Mouse (Mus musculus) heart, embryonic 15.5 days (tissue): Measurements from ENCODE around the gene Acbd3. TPM values are rescaled to one million over a fixed set of nuclear protein-coding genes. Genes with fewer than 3 reads are reported as not detected.

Experiments
- ATAC-seq: fragments of 200-750 bp; cut with Nextera tagmentation; replicated peaks from 2 replicates; pipeline ENCODE4 v1.8.0; 2017; ENCODE audit warnings: low read depth, moderate TSS enrichment; ENCODE audit not compliant: insufficient number of reproducible peaks, insufficient read depth, low FRiP score
- H3K27ac ChIP-seq: fragments of 300-500 bp; sonication (generic); 2 replicates; pipeline ENCODE4 v1.5.1; 2015; ENCODE audit warnings: mild to moderate bottlenecking, inconsistent platforms
- H3K27me3 ChIP-seq: fragments of 300-500 bp; sonication (generic); 2 replicates; pipeline ENCODE4 v1.6.1; 2015; ENCODE audit warnings: inconsistent platforms
- H3K36me3 ChIP-seq: fragments of 300-500 bp; sonication (generic); 2 replicates; pipeline ENCODE4 v1.6.1; 2015; ENCODE audit warnings: mild to moderate bottlenecking, inconsistent platforms
- H3K4me1 ChIP-seq: fragments of 300-500 bp; sonication (generic); replicated peaks from 2 replicates; pipeline ENCODE4 v1.6.1; 2015; ENCODE audit warnings: inconsistent platforms
- H3K4me2 ChIP-seq: fragments of 300-500 bp; sonication (generic); 2 replicates; pipeline ENCODE4 v1.6.1; 2015; ENCODE audit warnings: inconsistent platforms, mild to moderate bottlenecking, moderate library complexity
- H3K4me3 ChIP-seq: fragments of 300-500 bp; sonication (generic); 2 replicates; pipeline ENCODE4 v1.5.1; 2015; ENCODE audit warnings: mild to moderate bottlenecking, inconsistent platforms
- H3K9ac ChIP-seq: fragments of 300-500 bp; sonication (generic); 2 replicates; pipeline ENCODE4 v1.6.1; 2015; ENCODE audit warnings: mild to moderate bottlenecking, inconsistent platforms
- H3K9me3 ChIP-seq: fragments of 300-500 bp; sonication (generic); replicated peaks from 2 replicates; pipeline ENCODE4 v1.6.1; 2016; ENCODE audit warnings: inconsistent platforms
- WGBS: fragments of 180-500 bp; shearing (Covaris S2); methylation state at CpG from one replicate; pipeline ENCODE4 v1.1.7; 2015; ENCODE audit warnings: mixed read lengths; 5-methylcytosine and 5-hydroxymethylcytosine counted together
- polyA plus RNA-seq: library from polyadenylated mRNA; unstranded; fragments of >200 nt; fragmentation: Nextera tagmentation; extraction: Ambion mirVana; gene quantifications from 2 replicates; pipeline ENCODE4 v1.2.1, GENCODE M21; 2015

Gene Acbd3
- polyA plus RNA-seq, 1 experiment from 2014 or later: 16.9 TPM

DNA sequence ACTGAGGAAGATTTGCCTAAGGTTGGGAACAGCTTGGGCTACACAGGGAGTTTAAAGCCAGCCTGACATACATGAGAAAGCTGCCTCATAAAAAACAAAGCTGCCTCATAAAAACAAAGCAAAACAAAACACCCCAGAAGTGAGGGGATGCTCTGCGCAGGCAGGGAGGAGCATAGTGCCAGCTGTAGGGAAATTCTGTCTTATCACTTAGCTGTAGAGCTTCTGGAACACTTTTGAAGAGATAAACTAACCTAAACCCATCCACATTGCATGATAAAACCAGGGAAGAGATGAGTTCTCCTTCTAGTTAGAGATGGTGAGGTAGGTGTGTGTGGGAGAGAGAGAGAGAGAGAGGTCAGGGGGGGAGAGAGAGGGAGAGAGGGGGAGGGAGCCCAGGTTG lies 3.2 kb upstream of the Acbd3 start:
- ATAC-seq: no peak
- WGBS: 44% methylated on average over 1 of the region's 1 CpGs
- H3K4me3 ChIP-seq: no peak overlapping the region
- H3K27ac ChIP-seq: no peak overlapping the region
- H3K4me2 ChIP-seq: no peak overlapping the region
- H3K9me3 ChIP-seq: no peaks in the 10 kb centered on the region
- H3K4me1 ChIP-seq: peaks cover 13% of the 10 kb centered on the region
- no peaks in the 10 kb centered on the region for H3K27me3 ChIP-seq
- H3K36me3 ChIP-seq: no peaks in the 10 kb centered on the region
- no peak overlapping the region for H3K9ac ChIP-seq

DNA sequence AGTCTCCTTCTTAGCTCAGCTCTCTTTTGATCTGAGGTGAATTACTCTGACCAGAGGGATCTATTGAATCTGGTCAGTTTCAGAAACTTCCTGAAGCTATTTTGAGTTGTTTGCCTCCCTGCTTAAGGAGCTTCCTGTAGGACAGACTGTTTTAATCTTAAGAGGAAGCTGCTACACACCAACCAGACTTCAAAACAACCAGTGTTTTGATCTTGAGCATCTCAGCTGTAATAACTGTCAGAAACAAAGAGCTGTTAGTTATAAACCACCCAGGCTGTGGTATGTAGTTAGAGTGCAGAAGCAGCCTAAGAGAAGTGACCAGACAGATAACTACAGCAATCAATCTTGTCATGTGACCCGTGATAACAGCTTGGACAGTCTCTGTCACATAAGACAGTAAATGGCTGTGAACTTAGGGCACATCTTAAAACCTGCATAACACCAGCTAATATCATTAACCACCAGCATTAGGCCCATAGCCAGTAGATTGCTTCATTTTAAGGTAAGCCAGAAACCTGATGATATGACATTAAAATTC lies 2.1 kb upstream of the Acbd3 start:
- no peaks in the 10 kb centered on the region for H3K36me3 ChIP-seq
- 28% methylated on average over 1 of the region's 1 CpGs for WGBS
- ATAC-seq: no peak
- H3K4me3 ChIP-seq: no peak overlapping the region
- no peak overlapping the region for H3K27ac ChIP-seq
- H3K4me2 ChIP-seq: no peak overlapping the region
- H3K9ac ChIP-seq: no peak overlapping the region
- no peaks in the 10 kb centered on the region for H3K27me3 ChIP-seq
- no peaks in the 10 kb centered on the region for H3K9me3 ChIP-seq
- peaks cover 21% of the 10 kb centered on the region for H3K4me1 ChIP-seq

DNA sequence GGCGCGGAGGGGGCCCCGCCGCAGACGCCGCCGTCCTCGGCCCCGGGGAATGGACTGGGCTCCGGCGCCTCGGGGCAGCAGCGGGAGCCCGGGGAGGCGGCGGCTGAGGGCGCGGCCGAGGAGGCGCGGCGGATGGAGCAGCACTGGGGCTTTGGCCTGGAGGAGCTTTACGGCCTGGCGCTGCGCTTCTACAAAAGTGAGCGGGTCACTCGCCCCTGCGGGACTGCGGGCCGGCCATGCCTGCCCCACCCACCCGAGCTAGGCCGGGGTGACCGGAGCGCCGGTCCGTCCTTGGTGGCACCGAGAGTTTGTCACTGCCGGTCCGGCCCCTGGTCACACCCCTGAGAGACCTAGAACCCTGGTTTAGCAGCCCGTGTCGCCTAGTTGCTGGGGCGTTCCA lies 340 bp downstream of the Acbd3 start:
- Histone ChIP-seq H3K36me3 (no peaks in the 10 kb centered on the region), H3K9me3 (no peaks in the 10 kb centered on the region), H3K9ac (peak overlapping the region; percentile 98), H3K27me3 (no peaks in the 10 kb centered on the region), H3K4me1 (peaks cover 26% of the 10 kb centered on the region), H3K4me3 (peak overlapping the region; percentile 97), H3K4me2 (peak overlapping the region; percentile 69), H3K27ac (peak overlapping the region; percentile 93)
- WGBS: under 1% methylated on average over 40 of the region's 42 CpGs
- peak; percentile 58 for ATAC-seq

DNA sequence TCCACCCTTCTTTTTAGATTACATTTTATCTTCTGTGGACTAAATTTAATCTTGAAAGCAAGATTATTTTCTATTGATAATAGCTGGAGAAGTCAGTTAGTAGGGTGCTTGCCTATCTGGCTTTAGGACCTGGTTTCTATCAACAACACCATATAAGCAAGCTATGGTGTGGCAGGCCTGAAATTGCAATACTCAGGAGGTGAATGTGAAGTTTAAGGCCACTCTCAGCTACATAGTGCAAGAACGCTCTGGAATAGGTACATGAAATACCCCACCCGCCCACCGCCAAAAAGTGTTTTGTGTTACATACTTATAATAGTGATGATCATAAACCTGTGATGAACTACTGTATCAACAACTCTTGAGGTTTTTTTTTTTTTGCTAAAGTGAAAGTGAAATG lies 3.4 kb downstream of the Acbd3 start:
- Histone ChIP-seq H3K9ac (no peak overlapping the region), H3K4me3 (no peak overlapping the region), H3K9me3 (no peaks in the 10 kb centered on the region), H3K4me2 (no peak overlapping the region), H3K4me1 (peaks cover 26% of the 10 kb centered on the region), H3K27ac (no peak overlapping the region), H3K36me3 (peaks cover 1% of the 10 kb centered on the region; the same call in 1 of the 2 replicates), H3K27me3 (no peaks in the 10 kb centered on the region)
- WGBS: 80% methylated on average over 3 of the region's 3 CpGs
- no peak for ATAC-seq

DNA sequence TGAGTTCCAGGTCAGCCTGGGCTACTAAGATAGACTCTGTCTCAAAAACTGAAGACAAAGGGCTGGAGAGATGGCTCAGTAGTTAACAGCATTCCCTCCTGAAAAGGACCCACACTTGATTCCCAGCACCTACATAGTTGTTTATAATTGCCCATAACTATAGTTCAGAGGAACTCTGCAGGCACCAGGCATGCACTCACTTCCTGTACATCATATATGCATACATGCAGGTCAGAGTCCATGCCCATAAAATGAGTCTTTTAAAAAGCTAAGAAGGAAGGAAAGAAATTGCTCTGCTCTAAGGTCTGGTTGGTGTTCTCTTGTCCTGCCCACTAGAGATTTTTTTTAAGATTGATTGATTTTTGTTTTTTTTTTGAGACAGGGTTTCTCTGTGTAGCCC lies 22.0 kb downstream of the Acbd3 start:
- H3K36me3 ChIP-seq: peaks cover 71% of the 10 kb centered on the region

DNA sequence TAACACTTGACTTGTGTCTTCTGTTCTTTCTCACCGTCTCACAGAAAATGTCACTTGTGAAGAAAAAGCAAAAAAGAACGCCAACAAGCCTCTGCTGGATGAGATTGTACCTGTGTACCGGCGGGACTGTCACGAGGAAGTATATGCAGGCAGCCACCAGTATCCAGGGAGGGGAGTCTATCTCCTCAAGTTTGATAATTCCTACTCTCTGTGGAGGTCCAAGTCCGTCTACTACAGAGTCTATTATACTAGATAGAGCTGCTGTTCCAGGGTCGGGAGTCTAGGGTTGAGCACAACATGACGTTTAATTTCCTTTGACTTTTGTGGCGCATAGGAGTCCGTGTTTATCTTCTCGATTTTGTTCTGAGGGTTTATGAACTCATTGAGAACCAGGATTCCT lies 26.3 kb downstream of the Acbd3 start:
- Histone ChIP-seq H3K9me3 (no peaks in the 10 kb centered on the region), H3K4me1 (no peaks in the 10 kb centered on the region), H3K9ac (no peak overlapping the region), H3K27me3 (no peaks in the 10 kb centered on the region), H3K27ac (no peak overlapping the region), H3K4me3 (no peak overlapping the region), H3K36me3 (peaks cover 46% of the 10 kb centered on the region), H3K4me2 (no peak overlapping the region)
- WGBS: 92% methylated on average over 11 of the region's 11 CpGs
- no peak for ATAC-seq

More for the DNA sequence above, 22.0 kb downstream of the Acbd3 start:
- Histone ChIP-seq H3K4me3 (no peak overlapping the region), H3K27me3 (no peaks in the 10 kb centered on the region), H3K4me1 (no peaks in the 10 kb centered on the region), H3K4me2 (no peak overlapping the region), H3K27ac (no peak overlapping the region), H3K9me3 (no peaks in the 10 kb centered on the region), H3K9ac (no peak overlapping the region)
- no peak for ATAC-seq

DNA sequence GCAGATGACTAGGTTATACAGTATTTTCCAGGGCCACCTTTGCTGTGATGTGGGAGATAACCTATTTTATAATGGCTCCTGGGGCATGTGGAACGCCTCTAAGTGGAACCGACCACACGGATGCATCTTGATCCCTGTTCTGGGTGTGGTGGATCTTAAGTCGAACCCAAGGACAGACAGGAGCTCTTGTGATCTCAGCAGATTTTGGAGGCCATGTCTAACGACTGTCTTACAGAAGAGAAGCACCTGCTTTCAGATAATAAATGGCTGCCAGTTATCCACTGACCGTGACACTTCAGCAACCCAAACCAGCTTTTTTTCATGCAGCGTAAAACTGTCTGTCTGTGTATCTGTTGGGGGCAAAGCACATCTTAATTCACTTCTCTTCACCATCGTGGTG lies 28.5 kb downstream of the Acbd3 start:
- 86% methylated on average over 8 of the region's 8 CpGs for WGBS
- Histone ChIP-seq H3K4me2 (no peak overlapping the region), H3K4me1 (no peaks in the 10 kb centered on the region), H3K36me3 (peaks cover 27% of the 10 kb centered on the region), H3K9me3 (no peaks in the 10 kb centered on the region), H3K27me3 (no peaks in the 10 kb centered on the region), H3K9ac (no peak overlapping the region), H3K27ac (no peak overlapping the region), H3K4me3 (no peak overlapping the region)
- no peak for ATAC-seq

DNA sequence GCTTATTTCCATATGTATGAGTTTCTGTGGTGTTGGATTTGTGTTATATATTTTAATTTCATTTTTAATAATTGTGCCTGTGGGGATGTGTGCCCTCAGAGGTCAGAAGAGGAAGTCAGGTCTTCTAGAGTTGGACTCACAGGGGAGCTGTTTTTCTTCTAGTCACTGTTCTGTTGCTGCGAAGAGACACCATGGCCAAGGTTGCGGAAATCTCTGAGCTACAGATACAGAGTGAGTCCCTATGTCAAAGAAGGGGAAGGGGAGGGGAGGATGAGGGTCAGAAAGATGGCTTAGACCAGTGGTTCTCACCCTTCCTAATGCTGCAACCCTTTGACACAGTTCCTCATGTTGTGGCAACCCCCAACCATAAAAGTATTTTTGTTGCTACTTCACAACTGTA lies 30.9 kb downstream of the Acbd3 start:
- 90% methylated on average over 2 of the region's 2 CpGs for WGBS
- H3K9ac ChIP-seq: no peak overlapping the region
- ATAC-seq: no peak

DNA sequence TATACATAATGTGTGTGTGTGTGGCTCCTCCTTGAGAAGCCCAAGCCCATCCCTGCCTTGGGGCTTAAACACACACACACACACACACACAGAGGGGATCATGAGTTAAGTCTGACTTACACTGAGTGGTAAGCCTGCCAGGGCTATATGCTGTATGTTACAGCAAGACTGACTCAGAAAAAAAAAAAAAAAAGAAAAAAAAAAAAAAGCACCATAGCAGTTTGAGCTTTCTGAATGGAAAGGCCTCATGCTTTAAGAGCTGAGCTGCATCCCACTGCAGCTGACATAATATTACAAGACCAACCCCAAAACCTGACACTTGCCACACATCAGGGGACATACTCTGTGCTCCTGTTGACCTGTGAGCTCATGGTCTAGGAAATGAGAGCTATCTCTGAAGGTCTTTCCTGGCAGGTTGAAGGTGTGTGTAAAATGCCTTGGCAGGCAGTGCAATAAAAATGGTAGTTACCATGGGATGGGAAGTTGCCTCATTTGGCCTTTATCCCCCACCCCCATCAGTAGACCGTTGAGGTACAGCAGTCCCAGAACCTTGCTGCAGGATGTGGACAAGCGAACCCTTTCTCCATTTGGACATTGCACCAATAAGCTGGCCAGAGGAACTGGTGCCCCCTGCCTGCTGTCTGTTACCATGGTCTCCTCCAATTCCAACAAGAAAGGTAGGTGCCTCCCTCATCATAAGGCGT lies 31.6 kb downstream of the Acbd3 start:
- H3K27me3 ChIP-seq: no peaks in the 10 kb centered on the region
- H3K4me2 ChIP-seq: no peak overlapping the region
- H3K9ac ChIP-seq: no peak overlapping the region
- WGBS: 84% methylated on average over 3 of the region's 3 CpGs
- H3K36me3 ChIP-seq: peaks cover 17% of the 10 kb centered on the region
- no peak overlapping the region for H3K4me3 ChIP-seq
- no peaks in the 10 kb centered on the region for H3K4me1 ChIP-seq
- ATAC-seq: no peak
- H3K27ac ChIP-seq: no peak overlapping the region
- no peaks in the 10 kb centered on the region for H3K9me3 ChIP-seq

More for the DNA sequence above, 30.9 kb downstream of the Acbd3 start:
- H3K4me1 ChIP-seq: no peaks in the 10 kb centered on the region
- H3K27me3 ChIP-seq: no peaks in the 10 kb centered on the region
- H3K4me2 ChIP-seq: no peak overlapping the region
- no peak overlapping the region for H3K27ac ChIP-seq
- H3K4me3 ChIP-seq: no peak overlapping the region
- H3K36me3 ChIP-seq: peaks cover 23% of the 10 kb centered on the region
- H3K9me3 ChIP-seq: no peaks in the 10 kb centered on the region

DNA sequence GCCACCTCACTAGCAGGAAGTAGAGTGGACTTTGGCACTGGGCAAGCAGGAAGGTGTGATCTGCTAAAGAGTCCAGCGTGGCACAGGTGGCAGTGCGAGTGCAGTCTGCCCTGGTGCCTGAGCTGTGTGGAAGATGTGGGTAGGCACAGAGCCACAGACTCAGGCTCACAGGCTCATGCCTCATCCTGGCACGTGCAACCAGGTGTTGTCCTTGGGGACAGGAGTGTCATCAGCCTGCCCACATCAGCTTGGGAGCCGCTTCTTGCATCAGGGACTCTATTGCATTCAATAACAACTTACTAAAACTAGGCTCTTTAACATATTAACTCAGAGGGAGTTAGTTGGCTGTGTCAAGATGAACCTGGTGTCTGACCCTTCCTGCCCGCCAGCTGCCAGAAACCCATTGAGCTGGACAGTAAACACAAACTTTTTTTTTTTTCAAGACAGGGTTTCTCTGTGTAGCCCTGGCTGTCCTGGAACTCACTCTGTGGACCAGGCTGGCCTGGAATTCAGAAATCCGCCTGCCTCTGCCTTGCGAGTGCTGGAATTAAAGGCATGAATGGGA lies 32.2 kb downstream of the Acbd3 start:
- Histone ChIP-seq H3K4me1 (peaks cover 1% of the 10 kb centered on the region), H3K27me3 (0 out of 2 replicates have a peak, but pooled peaks cover 3% of the 10 kb centered on the region), H3K4me2 (no peak overlapping the region), H3K36me3 (peaks cover 11% of the 10 kb centered on the region), H3K4me3 (no peak overlapping the region), H3K9ac (no peak overlapping the region), H3K27ac (no peak overlapping the region), H3K9me3 (no peaks in the 10 kb centered on the region)
- 91% methylated on average over 7 of the region's 7 CpGs for WGBS
- no peak for ATAC-seq

DNA sequence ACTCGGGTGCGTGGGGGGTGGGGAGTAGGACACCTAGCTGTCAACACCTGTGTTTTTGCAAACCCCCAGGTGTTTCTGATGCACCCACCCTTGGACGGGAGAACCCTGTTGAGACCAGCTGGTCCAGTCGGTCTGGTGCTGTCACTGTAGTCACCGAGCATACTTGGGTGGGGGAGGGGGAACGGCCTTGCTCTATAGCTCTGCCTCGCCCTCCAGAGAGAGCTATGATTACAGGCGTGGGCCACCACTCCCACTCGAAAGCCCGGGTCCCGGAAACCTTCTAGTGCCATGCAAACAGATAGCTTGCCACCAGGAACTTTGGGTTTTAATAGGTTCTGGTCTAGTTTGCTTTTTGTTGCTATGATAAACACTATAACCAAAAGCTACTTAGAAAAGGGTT lies 36.3 kb downstream of the Acbd3 start:
- Histone ChIP-seq H3K9ac (no peak overlapping the region), H3K36me3 (no peaks in the 10 kb centered on the region), H3K27ac (no peak overlapping the region), H3K9me3 (no peaks in the 10 kb centered on the region), H3K4me2 (no peak overlapping the region), H3K27me3 (0 out of 2 replicates have a peak, but pooled peaks cover 3% of the 10 kb centered on the region), H3K4me1 (peaks cover 10% of the 10 kb centered on the region), H3K4me3 (no peak overlapping the region)
- ATAC-seq: no peak
- 72% methylated on average over 11 of the region's 11 CpGs for WGBS

DNA sequence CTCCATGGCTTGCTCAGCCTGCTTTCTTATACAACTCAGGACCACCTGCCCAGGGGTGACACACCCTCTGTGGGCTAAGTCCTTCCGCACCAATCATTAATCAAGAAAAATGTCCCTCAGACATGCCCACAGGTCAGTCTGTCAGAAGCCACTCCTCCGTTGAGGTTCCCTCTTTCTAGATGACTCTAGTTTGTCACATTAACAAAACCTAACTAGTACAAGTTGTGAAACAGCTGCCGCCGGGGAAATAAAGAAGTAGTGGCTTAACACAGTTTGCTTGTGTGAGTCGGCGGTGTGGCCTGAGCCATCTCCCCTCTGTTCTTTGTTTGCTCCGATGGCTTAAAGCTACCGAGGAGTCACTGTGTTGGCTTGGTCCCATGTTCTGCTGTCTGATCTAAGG lies 36.8 kb downstream of the Acbd3 start:
- H3K4me3 ChIP-seq: peak overlapping the region; percentile 48; the same call in 1 of the 2 replicates
- H3K9ac ChIP-seq: no peak overlapping the region
- no peaks in the 10 kb centered on the region for H3K9me3 ChIP-seq
- H3K27ac ChIP-seq: no peak overlapping the region
- H3K27me3 ChIP-seq: 0 out of 2 replicates have a peak, but pooled peaks cover 3% of the 10 kb centered on the region
- H3K4me2 ChIP-seq: no peak overlapping the region
- 72% methylated on average over 8 of the region's 8 CpGs for WGBS
- ATAC-seq: no peak
- H3K36me3 ChIP-seq: no peaks in the 10 kb centered on the region
- H3K4me1 ChIP-seq: peaks cover 13% of the 10 kb centered on the region
